Mouse (Mus musculus) liver, embryonic 16.5 days (tissue): ENCODE measurements at regions not wholly inside any gene's neighbourhood (a gene's known extent, or its start where the extent isn't known, plus 50 kb on each side); places are given as distances from the start of the nearest gene placed in this dataset.

Experiments
- ATAC-seq: fragments of 200-750 bp; cut with Nextera tagmentation; 2 replicates; pipeline ENCODE4 v1.8.0; 2017; ENCODE audit warnings: low read depth, mild to moderate bottlenecking, moderate number of reproducible peaks, moderate library complexity
- H3K27ac ChIP-seq: fragments of 300-500 bp; sonication (generic); 2 replicates; pipeline ENCODE4 v1.5.1; 2014; ENCODE audit warnings: mild to moderate bottlenecking, low read length
- H3K27me3 ChIP-seq: fragments of 300-500 bp; sonication (generic); 2 replicates; pipeline ENCODE4 v1.6.1; 2014; ENCODE audit warnings: low read depth, low read length, mixed read lengths; ENCODE audit not compliant: control insufficient read depth, insufficient read depth
- H3K36me3 ChIP-seq: fragments of 300-500 bp; sonication (generic); 2 replicates; pipeline ENCODE4 v1.6.1; 2014; ENCODE audit warnings: mild to moderate bottlenecking; ENCODE audit not compliant: control insufficient read depth, insufficient read depth
- H3K4me1 ChIP-seq: fragments of 300-500 bp; sonication (generic); 2 replicates; pipeline ENCODE4 v1.6.1; 2014; ENCODE audit warnings: low read depth, low read length, mixed read lengths; ENCODE audit not compliant: control insufficient read depth
- H3K4me2 ChIP-seq: fragments of 300-500 bp; sonication (generic); 2 replicates; pipeline ENCODE4 v1.6.1; 2014; ENCODE audit warnings: low read depth, low read length, mixed read lengths
- H3K4me3 ChIP-seq: fragments of 300-500 bp; sonication (generic); 2 replicates; pipeline ENCODE4 v1.5.1; 2014; ENCODE audit warnings: low read depth, mild to moderate bottlenecking, low read length
- H3K9ac ChIP-seq: fragments of 300-500 bp; sonication (generic); 2 replicates; pipeline ENCODE4 v1.6.1; 2014; ENCODE audit warnings: low read depth, low read length
- H3K9me3 ChIP-seq: fragments of 300-500 bp; sonication (generic); replicated peaks from 2 replicates; pipeline ENCODE4 v1.6.1; 2016; ENCODE audit warnings: low read length; ENCODE audit not compliant: control insufficient read depth
- WGBS: fragments of 180-500 bp; shearing (Covaris S2); extraction: QIAGEN DNeasy Blood & Tissue Kit; methylation state at CpG from one replicate; pipeline ENCODE4 v1.1.7; 2014; ENCODE audit not compliant: insufficient replicate concordance; 5-methylcytosine and 5-hydroxymethylcytosine counted together

- Histone ChIP-seq H3K36me3 (no peaks in the 10 kb centered on the region), H3K4me3 (no peak overlapping the region), H3K27me3 (no peaks in the 10 kb centered on the region), H3K9me3 (no peaks in the 10 kb centered on the region), H3K4me1 (no peaks in the 10 kb centered on the region), H3K27ac (no peak overlapping the region), H3K4me2 (no peak overlapping the region), H3K9ac (no peak overlapping the region)
- ATAC-seq: no peak
These were observed 1155.5 kb downstream of the D3Ertd751e start for GRCm38 (mm10) chr3:42897936-42898335.

GRCm38 (mm10) chr3:42898934-42899333, 1156.5 kb downstream of the D3Ertd751e start:
- ATAC-seq: no peak
- no peaks in the 10 kb centered on the region for H3K9me3 ChIP-seq
- 56% methylated on average over 2 of the region's 2 CpGs for WGBS
- no peak overlapping the region for H3K4me2 ChIP-seq
- no peak overlapping the region for H3K27ac ChIP-seq
- no peak overlapping the region for H3K9ac ChIP-seq
- H3K4me3 ChIP-seq: no peak overlapping the region
- H3K27me3 ChIP-seq: no peaks in the 10 kb centered on the region
- no peaks in the 10 kb centered on the region for H3K4me1 ChIP-seq
- no peaks in the 10 kb centered on the region for H3K36me3 ChIP-seq

DNA sequence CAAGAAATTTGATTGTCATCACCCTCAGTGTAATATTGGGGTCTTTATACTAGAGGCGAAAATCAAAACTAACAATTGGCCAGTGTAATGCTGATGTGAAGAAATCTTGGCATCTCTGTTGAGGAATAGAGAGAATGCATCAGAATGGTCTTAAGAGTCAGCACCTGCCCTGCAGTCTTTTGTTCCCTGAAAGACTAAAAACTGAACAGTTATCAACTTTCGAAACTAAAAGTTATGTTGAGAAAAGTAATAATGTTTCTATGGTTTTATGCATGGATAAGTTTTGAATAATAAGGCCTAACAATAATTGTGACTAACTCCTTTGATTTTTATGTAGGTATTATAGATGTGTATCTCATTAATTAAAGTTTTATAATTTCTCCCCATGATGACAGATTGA, 1158.6 kb downstream of the D3Ertd751e start:
- Histone ChIP-seq H3K27ac (no peak overlapping the region), H3K4me2 (no peak overlapping the region), H3K4me3 (no peak overlapping the region), H3K9ac (no peak overlapping the region), H3K4me1 (no peaks in the 10 kb centered on the region), H3K36me3 (no peaks in the 10 kb centered on the region), H3K9me3 (no peaks in the 10 kb centered on the region), H3K27me3 (no peaks in the 10 kb centered on the region)
- WGBS: 61% methylated on average over 2 of the region's 2 CpGs
- ATAC-seq: no peak

GRCm38 (mm10) chr3:42906246-42906645, 1163.8 kb downstream of the D3Ertd751e start:
- no peak overlapping the region for H3K27ac ChIP-seq
- H3K36me3 ChIP-seq: no peaks in the 10 kb centered on the region
- no peaks in the 10 kb centered on the region for H3K4me1 ChIP-seq
- 70% methylated on average over 3 of the region's 3 CpGs for WGBS
- no peaks in the 10 kb centered on the region for H3K9me3 ChIP-seq
- no peak overlapping the region for H3K4me3 ChIP-seq
- H3K27me3 ChIP-seq: no peaks in the 10 kb centered on the region
- no peak overlapping the region for H3K9ac ChIP-seq
- no peak overlapping the region for H3K4me2 ChIP-seq
- no peak for ATAC-seq

DNA sequence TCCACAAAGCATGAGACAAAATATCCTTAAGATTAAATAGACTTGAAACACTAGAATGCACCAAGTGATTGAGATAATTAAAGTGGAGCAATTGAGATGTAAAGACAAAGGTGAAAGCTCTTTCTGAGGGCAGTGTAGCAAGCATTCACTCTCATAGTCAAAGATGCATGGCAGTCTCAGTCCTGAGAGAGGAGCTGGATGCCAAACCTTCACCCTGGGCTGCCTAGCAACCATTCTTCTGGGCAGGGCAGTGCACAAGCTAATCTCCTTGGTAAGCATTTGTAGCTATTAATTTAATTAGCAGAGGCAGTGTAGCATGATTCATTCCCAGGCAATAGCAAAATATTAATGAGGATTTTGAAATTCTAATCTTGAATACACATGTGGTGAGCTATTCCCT, 1166.0 kb downstream of the D3Ertd751e start:
- H3K36me3 ChIP-seq: no peaks in the 10 kb centered on the region
- no peak overlapping the region for H3K27ac ChIP-seq
- no peak for ATAC-seq
- no peak overlapping the region for H3K9ac ChIP-seq
- H3K27me3 ChIP-seq: no peaks in the 10 kb centered on the region
- H3K4me2 ChIP-seq: no peak overlapping the region
- no peaks in the 10 kb centered on the region for H3K9me3 ChIP-seq
- H3K4me1 ChIP-seq: no peaks in the 10 kb centered on the region
- H3K4me3 ChIP-seq: no peak overlapping the region

DNA sequence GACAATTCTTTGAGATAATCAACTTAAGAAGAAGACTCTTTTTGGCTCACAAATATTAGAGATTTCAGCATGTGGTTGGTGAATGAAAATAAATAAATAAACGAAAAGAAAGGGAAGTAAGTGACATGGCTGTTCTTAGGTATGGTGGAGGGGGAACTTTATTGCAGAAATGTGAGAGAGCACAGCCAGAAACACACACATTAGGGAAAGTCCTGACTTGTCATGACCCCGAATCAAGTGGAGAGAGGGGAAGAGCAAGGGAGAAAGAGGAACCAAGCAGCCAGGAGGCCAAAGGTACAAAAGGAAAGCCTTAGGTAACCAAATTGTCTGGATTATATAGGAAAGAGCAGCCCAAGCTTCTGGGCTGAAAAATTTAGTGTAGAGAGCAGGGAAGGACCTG, 1172.7 kb downstream of the D3Ertd751e start:
- H3K4me2 ChIP-seq: no peak overlapping the region
- no peaks in the 10 kb centered on the region for H3K9me3 ChIP-seq
- H3K4me1 ChIP-seq: no peaks in the 10 kb centered on the region; the same call in 1 of the 2 replicates
- H3K27me3 ChIP-seq: no peaks in the 10 kb centered on the region
- no peak overlapping the region for H3K27ac ChIP-seq
- WGBS: 33% methylated on average over 2 of the region's 2 CpGs
- H3K4me3 ChIP-seq: no peak overlapping the region
- H3K36me3 ChIP-seq: no peaks in the 10 kb centered on the region
- no peak overlapping the region for H3K9ac ChIP-seq
- no peak for ATAC-seq

- 54% methylated on average over 1 of the region's 1 CpGs for WGBS
These were observed 1193.0 kb downstream of the D3Ertd751e start for GRCm38 (mm10) chr3:42935418-42935817.

DNA sequence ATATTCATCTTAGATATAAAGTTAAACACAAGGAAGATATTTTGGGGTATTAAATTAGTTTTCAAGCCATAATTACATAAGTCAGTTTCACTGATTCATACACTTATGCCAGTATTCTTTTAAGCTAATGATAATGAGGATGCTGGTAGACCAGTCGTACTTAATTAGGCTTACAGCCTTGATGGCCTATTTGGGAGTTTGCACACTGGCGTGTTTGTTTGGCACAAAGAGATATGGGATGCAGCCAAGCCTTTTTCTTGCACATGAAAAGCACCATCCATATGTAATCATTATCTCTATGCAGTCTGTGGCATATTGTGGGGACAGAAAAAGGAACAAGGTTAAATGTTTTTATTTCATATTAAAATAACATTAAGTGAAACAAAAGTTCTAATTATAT, 1234.7 kb downstream of the D3Ertd751e start:
- H3K4me3 ChIP-seq: no peak overlapping the region
- H3K4me1 ChIP-seq: no peaks in the 10 kb centered on the region
- ATAC-seq: no peak
- no peaks in the 10 kb centered on the region for H3K9me3 ChIP-seq
- H3K27ac ChIP-seq: no peak overlapping the region
- H3K27me3 ChIP-seq: no peaks in the 10 kb centered on the region
- H3K4me2 ChIP-seq: no peak overlapping the region
- H3K36me3 ChIP-seq: no peaks in the 10 kb centered on the region
- 46% methylated on average over 2 of the region's 2 CpGs for WGBS
- no peak overlapping the region for H3K9ac ChIP-seq

More at GRCm38 (mm10) chr3:42935418-42935817, 1193.0 kb downstream of the D3Ertd751e start:
- Histone ChIP-seq H3K27ac (no peak overlapping the region), H3K9me3 (no peaks in the 10 kb centered on the region), H3K4me2 (no peak overlapping the region), H3K4me3 (no peak overlapping the region), H3K27me3 (no peaks in the 10 kb centered on the region), H3K4me1 (no peaks in the 10 kb centered on the region), H3K36me3 (no peaks in the 10 kb centered on the region), H3K9ac (no peak overlapping the region)
- ATAC-seq: no peak
